Mouse (Mus musculus) adrenal gland, postnatal 36 days (tissue): ENCODE data around the gene Plpp3. TPM values are rescaled to one million over a fixed set of nuclear protein-coding genes. Genes with fewer than 3 reads are reported as not detected.
A peak's percentile ranks its signal among the peaks of the same experiment; 100 is the strongest.

Experiments
- DNase-seq, 2 experiments: peaks; one replicate each; pipeline ENCODE4 v3.0.0; 2021; ENCODE audit warnings: mixed read lengths in 1 of 2
- long read RNA-seq, 2 experiments: library from polyadenylated mRNA; stranded (forward); transcript quantifications; one replicate each; pipeline ENCODE4 v2.0.0; 2021; ENCODE audit warnings: borderline sequencing depth in 2 of 2
- total RNA-seq, 2 experiments: library from RNA; stranded (reverse); gene quantifications; 2 replicates each; pipeline ENCODE4 v1.2.3; 2021

Plpp3 gene
- total RNA-seq: 100 to 1,000 TPM; 246 to 407 TPM
- long read RNA-seq, experiment 1, transcript Plpp3-201 (6 exons, 3,159 nt): major isoform, 267 of 341 reads
- long read RNA-seq, experiment 1, partial matches to known transcripts: 20 of 341 reads
- long read RNA-seq, experiment 1, other reads (novel, unspliced or antisense): 54 of 341 reads
- long read RNA-seq, experiment 2, transcript Plpp3-201 (6 exons, 3,159 nt): major isoform, 56 of 71 reads
- long read RNA-seq, experiment 2, partial matches to known transcripts: 12 of 71 reads
- long read RNA-seq, experiment 2, other reads (novel, unspliced or antisense): 3 of 71 reads

DNA sequence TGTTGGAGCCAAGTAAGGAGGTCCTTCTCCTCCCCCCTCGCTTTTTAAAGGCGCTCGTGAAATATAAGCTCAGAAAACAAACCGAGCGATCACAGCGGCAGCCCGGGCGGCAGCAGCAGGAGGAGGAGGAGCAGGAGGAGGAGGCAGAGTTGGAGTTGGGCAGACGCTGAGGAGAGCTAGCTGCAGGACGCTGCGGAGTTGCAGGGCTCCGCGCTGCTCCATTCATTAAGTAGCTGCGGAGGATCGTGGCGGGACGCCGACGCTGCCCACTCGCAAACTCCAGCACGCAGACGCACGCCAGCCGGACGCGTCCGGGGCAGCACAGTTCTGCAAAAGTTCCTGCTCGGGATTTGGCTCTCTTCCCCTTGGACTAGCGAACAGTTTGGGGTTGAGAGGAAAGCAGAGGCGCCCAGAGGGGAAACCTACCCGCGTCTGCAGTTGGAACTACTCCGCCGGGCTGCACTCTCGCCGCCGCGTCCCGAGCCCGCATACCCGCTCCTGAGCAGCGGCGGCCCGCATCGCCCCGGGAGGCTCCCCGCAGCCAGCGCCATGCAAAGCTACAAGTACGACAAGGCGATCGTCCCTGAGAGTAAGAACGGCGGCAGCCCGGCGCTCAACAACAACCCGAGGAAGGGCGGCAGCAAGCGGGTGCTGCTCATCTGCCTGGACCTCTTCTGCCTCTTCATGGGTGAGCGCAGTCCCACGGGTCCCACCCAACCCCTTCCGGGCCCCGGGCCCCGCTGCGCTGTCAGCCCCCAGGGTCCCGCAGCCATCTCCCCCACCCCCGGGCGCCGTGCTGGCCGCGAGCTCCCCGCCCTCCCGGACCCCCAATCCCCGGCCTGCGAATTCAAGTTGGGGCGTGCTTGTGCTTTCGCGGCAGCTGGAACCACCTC lies at the start of gene Plpp3:
Plpp3 (plus strand) TSS at position 72 of the 893 bp plus-strand sequence.
- peak; percentile 92 to 93 for DNase-seq

GRCm38 (mm10) chr4:105107943-105108640 lies 49.1 kb upstream of the Plpp3 start:
- DNase-seq: no peak

- DNase-seq: no peak
Measured at GRCm38 (mm10) chr4:105108641-105109198, 48.4 kb upstream of the Plpp3 start.

- peak; percentile 88 to 93 for DNase-seq
Measured at GRCm38 (mm10) chr4:105109199-105109989, 47.8 kb upstream of the Plpp3 start, which contains the start of gene Prkaa2. TSS of gene Prkaa2 (minus strand) at chr4:105109890.

DNA sequence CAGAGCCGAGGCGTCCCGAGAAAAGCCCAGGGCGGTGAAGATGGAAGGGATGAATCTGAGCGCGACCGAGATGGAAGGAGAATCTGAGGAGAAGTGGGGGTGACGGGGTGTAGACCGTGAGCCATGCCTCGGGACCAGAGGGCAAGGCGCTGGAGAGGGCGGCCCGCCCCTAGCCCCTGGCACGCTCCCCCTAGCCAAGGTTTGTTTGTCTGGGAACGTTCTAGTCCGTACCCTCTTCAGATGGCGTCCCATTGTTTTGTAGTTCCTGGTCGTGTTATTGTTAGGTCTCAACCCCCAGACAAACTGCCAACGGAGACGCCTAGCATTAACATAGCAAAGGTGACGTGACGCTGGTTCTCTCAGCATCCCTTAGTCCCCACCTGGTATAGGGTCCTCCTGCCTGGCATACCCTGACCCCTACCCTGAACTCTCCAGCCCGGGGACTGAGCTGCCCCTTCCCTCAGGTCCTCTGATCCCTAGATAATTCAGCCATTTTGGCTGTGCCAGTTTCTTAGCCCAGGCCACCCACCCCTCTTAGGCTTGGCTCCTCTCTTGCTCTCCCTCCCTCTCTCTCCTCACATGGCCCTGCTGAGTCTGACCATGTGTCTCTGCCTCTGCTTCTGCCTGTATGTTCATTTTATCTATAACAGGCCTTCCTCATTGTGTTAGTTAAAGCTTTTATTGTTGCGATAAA lies 47.0 kb upstream of the Plpp3 start:
- peak in 1 of 2 experiments; percentile 9 for DNase-seq

- DNase-seq: no peak
Measured at GRCm38 (mm10) chr4:105110684-105111035, 46.5 kb upstream of the Plpp3 start.

GRCm38 (mm10) chr4:105111770-105112169 lies 45.4 kb upstream of the Plpp3 start:
- no peak for DNase-seq

DNA sequence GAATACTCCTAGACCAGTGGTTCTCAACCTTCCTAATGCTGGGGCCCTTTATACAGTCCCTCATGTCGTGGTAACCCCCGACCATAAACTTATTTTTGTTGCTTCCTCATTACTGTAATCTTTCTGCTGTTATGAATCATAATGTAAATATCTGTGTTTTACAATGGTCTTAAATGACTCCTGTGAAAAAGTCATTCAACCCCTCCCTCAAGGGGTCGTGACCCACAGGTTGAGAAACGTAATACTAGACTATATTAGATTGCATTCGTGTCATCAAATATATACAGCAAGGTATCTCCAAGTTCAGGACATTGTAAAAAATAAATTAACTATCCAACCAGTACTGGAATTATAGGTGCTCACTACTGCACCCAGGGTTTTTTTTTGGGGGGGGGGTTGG lies 44.1 kb upstream of the Plpp3 start:
- DNase-seq: no peak

- DNase-seq: no peak
Measured at GRCm38 (mm10) chr4:105113468-105113867, 43.7 kb upstream of the Plpp3 start.

GRCm38 (mm10) chr4:105121081-105121480 lies 36.1 kb upstream of the Plpp3 start:
- no peak for DNase-seq

DNA sequence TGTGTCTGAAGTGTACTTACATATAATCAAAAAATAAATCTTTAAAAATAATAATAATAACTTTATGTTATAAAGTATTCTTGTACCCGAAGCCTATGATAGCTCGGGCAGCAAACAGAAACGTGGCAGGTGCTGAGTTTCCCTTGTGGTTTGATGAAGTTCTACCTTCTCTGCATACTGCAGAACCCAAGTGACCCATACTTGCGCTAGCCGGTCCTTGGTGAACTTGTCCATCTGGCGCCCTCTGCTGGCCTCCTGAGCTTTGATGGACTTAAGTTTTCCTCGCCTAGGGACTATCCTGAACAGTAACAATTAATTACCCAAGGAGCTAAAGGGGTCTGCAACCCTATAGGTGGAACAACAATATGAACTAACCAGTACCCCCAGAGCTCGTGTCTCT lies 34.7 kb upstream of the Plpp3 start:
- DNase-seq: peak; percentile 83 to 84

- no peak for DNase-seq
Measured at GRCm38 (mm10) chr4:105129212-105129611, 27.9 kb upstream of the Plpp3 start.

DNA sequence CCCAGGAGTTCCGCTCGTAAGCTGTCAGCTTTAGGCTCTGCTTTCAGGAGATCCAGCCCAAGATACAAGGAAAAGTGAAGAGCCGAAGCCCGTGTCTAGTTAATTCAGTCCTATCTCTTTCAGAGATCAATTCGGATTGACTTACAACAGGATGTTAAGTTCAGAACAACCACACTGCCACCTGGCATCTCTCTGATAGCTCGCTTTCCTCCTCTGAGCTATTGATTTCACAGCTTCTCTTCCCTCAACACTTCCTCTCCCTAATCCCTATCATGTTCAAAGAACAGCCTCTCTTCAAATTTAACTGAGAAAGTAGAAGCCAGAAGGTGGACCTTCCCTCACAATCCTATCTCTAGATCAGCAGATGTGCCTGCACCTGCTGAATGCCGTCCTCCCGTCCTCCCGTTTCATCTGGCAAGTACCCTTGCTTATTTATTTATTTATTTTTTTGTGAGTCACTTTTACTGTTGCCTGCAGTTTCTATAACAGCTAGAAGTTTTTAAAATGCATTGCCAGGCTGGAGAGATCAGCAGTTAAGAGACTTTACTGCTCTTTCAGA lies 25.3 kb upstream of the Plpp3 start:
- DNase-seq: no peak

GRCm38 (mm10) chr4:105133350-105134050 lies 23.6 kb upstream of the Plpp3 start:
- DNase-seq: no peak

GRCm38 (mm10) chr4:105149492-105149891 lies 7.7 kb upstream of the Plpp3 start:
- no peak for DNase-seq

DNA sequence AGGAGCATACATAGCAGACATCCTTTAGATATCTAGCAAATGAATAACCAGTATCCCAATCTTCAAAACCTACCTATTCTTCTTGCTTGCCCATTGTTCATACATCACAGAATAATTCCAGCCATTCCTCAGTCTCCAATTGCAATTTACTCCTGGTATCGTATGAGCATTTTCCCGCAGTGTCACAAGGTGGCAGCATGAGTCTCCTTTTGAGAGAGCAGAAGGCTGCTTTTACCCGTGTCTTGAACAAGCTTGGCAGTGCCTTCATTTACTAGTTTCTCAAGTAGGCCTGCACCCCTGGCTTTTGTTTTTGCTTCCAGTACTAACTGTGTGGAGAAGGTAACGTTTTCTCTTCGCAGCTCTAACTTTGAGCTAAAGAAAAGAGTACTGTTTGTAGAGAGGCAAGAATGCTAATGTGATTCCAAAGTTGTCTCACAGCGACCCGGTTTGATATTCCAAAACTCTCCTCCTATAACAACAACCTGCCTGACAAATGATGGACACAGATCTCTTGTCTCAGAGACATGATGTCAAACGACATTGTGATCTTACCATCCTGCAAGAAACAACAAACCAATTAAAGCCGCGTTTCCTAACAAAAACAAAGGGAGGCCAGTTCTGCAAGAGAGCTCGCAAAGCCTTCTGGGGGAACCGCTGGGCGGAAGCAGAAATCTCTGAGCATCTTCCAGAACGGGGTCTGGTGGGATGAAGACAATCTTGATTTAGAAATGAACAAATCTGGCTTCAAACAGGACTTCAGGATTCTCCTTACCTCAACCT lies 5.0 kb upstream of the Plpp3 start:
- peak; percentile 79 to 84 for DNase-seq

GRCm38 (mm10) chr4:105153227-105153626 lies 3.9 kb upstream of the Plpp3 start:
- DNase-seq: no peak

DNA sequence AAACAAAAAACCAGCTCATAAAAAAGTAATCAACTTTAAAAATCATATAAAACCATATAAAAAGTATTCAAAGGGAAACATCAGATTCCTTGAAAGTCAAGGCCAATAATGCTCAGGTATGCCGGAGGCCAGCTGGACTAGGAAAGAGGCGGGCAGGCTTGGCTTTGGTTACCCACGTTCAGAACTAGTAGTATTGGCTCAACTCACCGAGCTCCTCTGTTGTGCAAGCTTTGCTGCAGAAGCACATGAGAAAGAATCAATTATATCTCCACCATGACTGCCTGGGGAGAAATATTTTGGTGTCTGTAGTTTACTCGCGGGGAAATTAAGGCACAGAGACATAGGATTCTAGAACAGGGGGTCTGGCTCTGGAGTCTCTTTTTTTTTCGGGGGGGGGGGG lies 866 bp upstream of the Plpp3 start:
- DNase-seq: no peak

- no peak for DNase-seq
Measured at GRCm38 (mm10) chr4:105156955-105157275, 232 bp upstream of the Plpp3 start.
